Comparison of ENCODE assay signal across 10 mouse cellular contexts in genomic region chr2:60200667-60201066, GRCm38 (mm10). TPM values are rescaled to one million over a fixed set of nuclear protein-coding genes. Genes with fewer than 3 reads are reported as not detected.
DNase-seq lines count a peak whose midpoint lies in the region; ATAC-seq lines count a peak whose summit lies in the region.
"Had no signal": no experiment of that assay in that cellular context is flagged by ENCODE, and none has a peak within 500 bp of the region (broad histone marks: within the 10 kb centered on the region; RNA-seq: fewer than 3 reads in every experiment).

No protein-coding gene starts in this region.

- peak; percentile 31 to 59 for DNase-seq in cerebellum, postnatal 25 days
- DNase-seq in cerebellum, adult 11 months = no peak
- DNase-seq in neural tube, embryonic 10.5 days (ENCODE audit: extremely low spot score, low spot score) = peak; percentile 57
- peak; percentile 31 to 32 for DNase-seq in adrenal gland, postnatal 4 days (ENCODE audit: low spot score in 2 of 2)
- peak; percentile 64 for DNase-seq in gastrocnemius, postnatal 10 days
- DNase-seq in lung, adult 18-20 months = peak; percentile 60 to 68
- DNase-seq in spleen, postnatal 36 days (ENCODE audit: low spot score in 2 of 2) = peak; percentile 22 to 47

- no peak overlapping the region for H3K4me3 ChIP-seq in neural tube, embryonic 15.5 days (replicated peaks)
- H3K4me3 ChIP-seq: hindbrain, embryonic 15.5 days; neural tube, embryonic 13.5 days had no signal

- no peaks in the 10 kb centered on the region for H3K9me3 ChIP-seq in neural tube, embryonic 15.5 days (replicated peaks)
- H3K9me3 ChIP-seq: hindbrain, embryonic 15.5 days; neural tube, embryonic 13.5 days had no signal

- H3K9ac ChIP-seq in neural tube, embryonic 15.5 days (replicated peaks) = no peak overlapping the region
- H3K9ac ChIP-seq: hindbrain, embryonic 15.5 days; neural tube, embryonic 13.5 days had no signal

- 62% methylated on average over 8 of the region's 8 CpGs for WGBS in neural tube, embryonic 15.5 days

- no peak overlapping the region for H3K27ac ChIP-seq in neural tube, embryonic 15.5 days (replicated peaks)
- H3K27ac ChIP-seq: hindbrain, embryonic 15.5 days; neural tube, embryonic 13.5 days had no signal

- no peak overlapping the region for H3K4me2 ChIP-seq in neural tube, embryonic 15.5 days
- H3K4me2 ChIP-seq: hindbrain, embryonic 15.5 days; neural tube, embryonic 13.5 days had no signal

- H3K36me3 ChIP-seq in neural tube, embryonic 15.5 days = peaks cover 15% of the 10 kb centered on the region; the same call in 1 of the 2 replicates

- ATAC-seq in neural tube, embryonic 15.5 days (ENCODE audit: low FRiP score) = no peak

- H3K27me3 ChIP-seq in neural tube, embryonic 15.5 days (replicated peaks) = peaks cover 11% of the 10 kb centered on the region

- H3K4me1 ChIP-seq in neural tube, embryonic 15.5 days = no peaks in the 10 kb centered on the region
- H3K4me1 ChIP-seq: hindbrain, embryonic 15.5 days had no signal

RNA-seq across cellular contexts. Expression of gene Baz2b, which starts 9.0 kb away (rescaled TPM):
- polyA plus RNA-seq in neural tube, embryonic 15.5 days (2015; fragmentation: Nextera tagmentation; extraction: Ambion mirVana) = 68.2 and 69.0 TPM in 2 replicates
- 10 to 100 TPM; 89.2 to 97.1 TPM for total RNA-seq in adrenal gland, postnatal 4 days (2021)
- total RNA-seq in gastrocnemius, postnatal 10 days (2021) = 10 to 100 TPM; 35.1 to 51.4 TPM

RNA-seq across cellular contexts. Expression of gene March7, which starts 9.0 kb away (rescaled TPM):
- polyA plus RNA-seq in neural tube, embryonic 15.5 days (2015; fragmentation: Nextera tagmentation; extraction: Ambion mirVana) = 81.7 and 86.0 TPM in 2 replicates
- 10 to 100 TPM; 73.5 to 80.9 TPM for total RNA-seq in adrenal gland, postnatal 4 days (2021)
- total RNA-seq in gastrocnemius, postnatal 10 days (2021) = 10 to 100 TPM; 32.1 to 40.5 TPM
